In the genomic region with DNA sequence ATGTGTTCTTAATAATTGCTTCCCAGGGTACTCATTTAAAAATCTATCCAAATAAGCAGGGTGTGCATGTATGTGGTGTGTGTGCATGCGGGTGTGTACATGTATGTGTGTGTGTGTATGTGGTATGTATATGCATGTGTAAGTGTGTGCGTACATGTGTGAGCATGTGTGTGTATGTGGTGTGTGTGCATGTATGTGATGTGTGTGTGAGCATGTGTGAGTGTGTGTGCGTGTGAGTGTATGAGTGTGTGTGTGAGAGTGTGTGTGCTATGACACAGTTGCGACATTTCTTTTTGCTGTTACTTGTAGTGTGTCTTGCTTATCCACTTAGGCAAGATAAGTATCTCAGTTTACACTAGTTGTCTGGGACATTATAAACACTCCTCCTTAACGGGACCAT, we compare ENCODE assay signal across 18 mouse cellular contexts.
DNase-seq lines count a peak whose midpoint lies in the region; ATAC-seq lines count a peak whose summit lies in the region.
"Had no signal": no experiment of that assay in that cellular context is flagged by ENCODE, and none has a peak within 500 bp of the region (broad histone marks: within the 10 kb centered on the region; RNA-seq: fewer than 3 reads in every experiment).

No protein-coding gene starts in this region.

- H3K4me3 ChIP-seq in heart, embryonic 11.5 days (ENCODE audit: low read depth, low read length), result no peak overlapping the region
- no peak overlapping the region for H3K4me3 ChIP-seq in lung, embryonic 15.5 days
- H3K4me3 ChIP-seq in embryonic facial prominence, embryonic 15.5 days (replicated peaks), result no peak overlapping the region
- H3K4me3 ChIP-seq in stomach, embryonic 16.5 days (replicated peaks; ENCODE audit: low read length), result no peak overlapping the region
- H3K4me3 ChIP-seq: embryonic facial prominence, embryonic 13.5 days; hindbrain, embryonic 13.5 days; neural tube, embryonic 12.5 days had no signal

- H3K4me2 ChIP-seq in heart, embryonic 11.5 days, result no peak overlapping the region
- H3K4me2 ChIP-seq in lung, embryonic 15.5 days, result no peak overlapping the region
- H3K4me2 ChIP-seq in embryonic facial prominence, embryonic 15.5 days (replicated peaks), result no peak overlapping the region
- H3K4me2 ChIP-seq in stomach, embryonic 16.5 days (ENCODE audit: low read depth, low read length), result no peak overlapping the region
- H3K4me2 ChIP-seq: embryonic facial prominence, embryonic 13.5 days; hindbrain, embryonic 13.5 days; neural tube, embryonic 12.5 days had no signal

- H3K9me3 ChIP-seq in heart, embryonic 11.5 days (replicated peaks; ENCODE audit: control insufficient read depth, low read length), result no peaks in the 10 kb centered on the region
- H3K9me3 ChIP-seq in lung, embryonic 15.5 days, result no peaks in the 10 kb centered on the region
- H3K9me3 ChIP-seq in embryonic facial prominence, embryonic 15.5 days (replicated peaks), result no peaks in the 10 kb centered on the region
- H3K9me3 ChIP-seq in stomach, embryonic 16.5 days (replicated peaks; ENCODE audit: control insufficient read depth, low read length), result no peaks in the 10 kb centered on the region
- H3K9me3 ChIP-seq: embryonic facial prominence, embryonic 13.5 days; hindbrain, embryonic 13.5 days; neural tube, embryonic 12.5 days had no signal

- no peak for ATAC-seq in heart, embryonic 11.5 days (replicated peaks; ENCODE audit: insufficient number of reproducible peaks, low FRiP score, low TSS enrichment)
- ATAC-seq in lung, embryonic 15.5 days (ENCODE audit: borderline replicate concordance, extremely low read depth, low FRiP score, low TSS enrichment), result peak; percentile 57; the same call in 1 of the 2 replicates
- ATAC-seq in embryonic facial prominence, embryonic 15.5 days (ENCODE audit: insufficient number of reproducible peaks, low FRiP score, low TSS enrichment, low read depth), result peak; percentile 51; the same call in 1 of the 2 replicates
- 0 out of 2 replicates have a peak, but pooled peaks have one; percentile 17 for ATAC-seq in stomach, embryonic 16.5 days (ENCODE audit: insufficient read depth, low FRiP score)
- ATAC-seq: CD4-positive, CD25-positive, alpha-beta regulatory T cell, adult 4 months had no signal

- no peak for DNase-seq in heart, postnatal 10 days
- DNase-seq in lung, postnatal 10 days, result no peak
- DNase-seq in spleen, adult 12 weeks (ENCODE audit: low spot score), result no peak
- DNase-seq: adrenal gland, postnatal 36 days; cerebellum, postnatal 36 days; gastrocnemius, postnatal 36 days; kidney, adult 8-10 months; lung, postnatal 14 days; midbrain, embryonic 14.5 days; right cerebral cortex, postnatal 4 days had no signal

- intact Hi-C loops in heart, postnatal 10 days (cut with DNase I), result no loop called here

- peaks cover 19% of the 10 kb centered on the region for H3K4me1 ChIP-seq in heart, embryonic 11.5 days (ENCODE audit: control insufficient read depth, insufficient read depth, low read length)
- H3K4me1 ChIP-seq in lung, embryonic 15.5 days, result peaks cover 21% of the 10 kb centered on the region
- H3K4me1 ChIP-seq in embryonic facial prominence, embryonic 15.5 days, result peaks cover 15% of the 10 kb centered on the region
- peaks cover 16% of the 10 kb centered on the region for H3K4me1 ChIP-seq in stomach, embryonic 16.5 days (ENCODE audit: control insufficient read depth, insufficient read depth, low read length)
- H3K4me1 ChIP-seq: neural tube, embryonic 12.5 days had no signal

- no peaks in the 10 kb centered on the region for H3K27me3 ChIP-seq in heart, embryonic 11.5 days (ENCODE audit: control insufficient read depth, insufficient read depth, low read length)
- no peaks in the 10 kb centered on the region for H3K27me3 ChIP-seq in lung, embryonic 15.5 days
- H3K27me3 ChIP-seq in embryonic facial prominence, embryonic 15.5 days, result no peaks in the 10 kb centered on the region
- H3K27me3 ChIP-seq in stomach, embryonic 16.5 days (ENCODE audit: control insufficient read depth, insufficient read depth, low read length), result no peaks in the 10 kb centered on the region
- H3K27me3 ChIP-seq: embryonic facial prominence, embryonic 13.5 days; hindbrain, embryonic 13.5 days; neural tube, embryonic 12.5 days had no signal

- WGBS in heart, embryonic 11.5 days (ENCODE audit: insufficient replicate concordance), result 68% methylated on average over 5 of the region's 5 CpGs
- WGBS in lung, embryonic 15.5 days, result 56% methylated on average over 5 of the region's 5 CpGs
- 77% methylated on average over 5 of the region's 5 CpGs for WGBS in embryonic facial prominence, embryonic 15.5 days
- WGBS in stomach, embryonic 16.5 days, result 65% methylated on average over 5 of the region's 5 CpGs

- H3K36me3 ChIP-seq in heart, embryonic 11.5 days (ENCODE audit: control insufficient read depth, insufficient read depth, low read length), result 0 out of 2 replicates have a peak, but pooled peaks cover 3% of the 10 kb centered on the region
- peaks cover 21% of the 10 kb centered on the region for H3K36me3 ChIP-seq in lung, embryonic 15.5 days
- peaks cover 29% of the 10 kb centered on the region for H3K36me3 ChIP-seq in embryonic facial prominence, embryonic 15.5 days
- peaks cover 5% of the 10 kb centered on the region for H3K36me3 ChIP-seq in stomach, embryonic 16.5 days (ENCODE audit: control insufficient read depth, insufficient read depth, low read length)
- H3K36me3 ChIP-seq: neural tube, embryonic 12.5 days had no signal

- H3K27ac ChIP-seq in heart, embryonic 11.5 days (ENCODE audit: low read depth, low read length), result peak overlapping the region; percentile 51; the same call in 1 of the 2 replicates
- H3K27ac ChIP-seq in lung, embryonic 15.5 days, result peak overlapping the region; percentile 84
- peak overlapping the region; percentile 63; the same call in 1 of the 2 replicates for H3K27ac ChIP-seq in embryonic facial prominence, embryonic 15.5 days (replicated peaks)
- H3K27ac ChIP-seq in stomach, embryonic 16.5 days (ENCODE audit: low read length), result peak overlapping the region; percentile 69
- H3K27ac ChIP-seq: embryonic facial prominence, embryonic 13.5 days; hindbrain, embryonic 13.5 days; neural tube, embryonic 12.5 days had no signal

- H3K9ac ChIP-seq in heart, embryonic 11.5 days (ENCODE audit: low read depth, low read length), result no peak overlapping the region
- H3K9ac ChIP-seq in lung, embryonic 15.5 days, result no peak overlapping the region
- H3K9ac ChIP-seq in embryonic facial prominence, embryonic 15.5 days, result no peak overlapping the region
- H3K9ac ChIP-seq in stomach, embryonic 16.5 days (ENCODE audit: low read length), result no peak overlapping the region
- H3K9ac ChIP-seq: embryonic facial prominence, embryonic 13.5 days; hindbrain, embryonic 13.5 days; neural tube, embryonic 12.5 days had no signal
